Mouse (Mus musculus) intestine, postnatal 0 days (tissue): ENCODE measurements around the gene Ndnf. TPM values are rescaled to one million over a fixed set of nuclear protein-coding genes. Genes with fewer than 3 reads are reported as not detected.

Experiments used
- ATAC-seq: fragments of 200-750 bp; cut with Nextera tagmentation; 2 replicates; pipeline ENCODE4 v1.8.0; 2017; ENCODE audit warnings: mild to moderate bottlenecking, moderate TSS enrichment, moderate library complexity
- H3K27ac ChIP-seq: fragments of 300-500 bp; sonication (generic); 2 replicates; pipeline ENCODE4 v1.5.1; 2014; ENCODE audit warnings: mild to moderate bottlenecking, low read depth, low read length, moderate library complexity
- H3K27me3 ChIP-seq: fragments of 300-500 bp; sonication (generic); replicated peaks from 2 replicates; pipeline ENCODE4 v1.6.1; 2014; ENCODE audit warnings: low read length, mixed read lengths; ENCODE audit not compliant: control insufficient read depth, insufficient read depth
- H3K36me3 ChIP-seq: fragments of 300-500 bp; sonication (generic); 2 replicates; pipeline ENCODE4 v1.6.1; 2014; ENCODE audit warnings: mild to moderate bottlenecking, moderate library complexity; ENCODE audit not compliant: control insufficient read depth, insufficient read depth
- H3K4me1 ChIP-seq: fragments of 300-500 bp; sonication (generic); replicated peaks from 2 replicates; pipeline ENCODE4 v1.6.1; 2014; ENCODE audit warnings: antibody characterized with exemption, low read length, mixed read lengths; ENCODE audit not compliant: control insufficient read depth, insufficient read depth
- H3K4me2 ChIP-seq: fragments of 300-500 bp; sonication (generic); replicated peaks from 2 replicates; pipeline ENCODE4 v1.6.1; 2014; ENCODE audit warnings: low read depth, mild to moderate bottlenecking, moderate library complexity
- H3K4me3 ChIP-seq: fragments of 300-500 bp; sonication (generic); 2 replicates; pipeline ENCODE4 v1.5.1; 2014; ENCODE audit warnings: low read depth, low read length
- H3K9ac ChIP-seq: fragments of 300-500 bp; sonication (generic); 2 replicates; pipeline ENCODE4 v1.6.1; 2014; ENCODE audit warnings: mild to moderate bottlenecking, low read depth, low read length
- H3K9me3 ChIP-seq: fragments of 300-500 bp; sonication (generic); 2 replicates; pipeline ENCODE4 v1.6.1; 2016; ENCODE audit warnings: mixed run types; ENCODE audit not compliant: control insufficient read depth
- CTCF ChIP-seq: sonication (generic); IDR thresholded peaks from 2 replicates; pipeline ENCODE4 v1.5.1; 2016; ENCODE audit warnings: low read depth, mild to moderate bottlenecking, control low read depth, antibody characterized with exemption, moderate library complexity
- WGBS: fragments of 180-500 bp; shearing (Covaris S2); extraction: QIAGEN DNeasy Blood & Tissue Kit; methylation state at CpG from one replicate; pipeline ENCODE4 v1.1.7; 2014; 5-methylcytosine and 5-hydroxymethylcytosine counted together
- polyA plus RNA-seq: library from polyadenylated mRNA; unstranded; fragments of >200 nt; fragmentation: Nextera tagmentation; extraction: Ambion mirVana; gene quantifications from 2 replicates; pipeline ENCODE4 v1.2.1, GENCODE M21; 2015

Gene Ndnf
- polyA plus RNA-seq, 1 experiment from 2014 or later, result 0.51 TPM

DNA sequence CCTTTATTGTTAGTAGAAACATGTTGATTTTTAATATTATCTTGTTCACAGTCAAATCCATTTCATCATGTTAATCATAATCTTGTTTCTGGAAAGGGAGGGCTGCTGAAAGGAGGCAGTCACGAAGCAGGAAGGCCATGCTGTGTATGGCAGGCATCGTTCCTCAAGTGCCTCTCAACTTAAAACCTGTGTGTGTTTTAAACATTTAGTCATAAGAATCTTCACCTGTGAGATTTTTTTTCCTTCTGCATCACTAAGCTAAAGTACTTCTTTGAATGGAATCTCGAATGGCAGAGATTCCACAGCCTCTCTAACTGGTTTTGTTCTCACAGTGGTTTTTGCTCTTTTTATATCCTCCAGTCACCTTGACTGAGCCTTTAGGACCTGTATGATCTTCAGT, 25.0 kb upstream of the Ndnf start:
- Histone ChIP-seq H3K9me3 (no peaks in the 10 kb centered on the region), H3K27me3 (no peaks in the 10 kb centered on the region), H3K9ac (no peak overlapping the region), H3K4me2 (no peak overlapping the region), H3K4me1 (no peaks in the 10 kb centered on the region), H3K36me3 (no peaks in the 10 kb centered on the region), H3K4me3 (no peak overlapping the region), H3K27ac (no peak overlapping the region)
- 78% methylated on average over 3 of the region's 3 CpGs for WGBS
- ATAC-seq, result no peak
- TF ChIP-seq CTCF, result no peak

DNA sequence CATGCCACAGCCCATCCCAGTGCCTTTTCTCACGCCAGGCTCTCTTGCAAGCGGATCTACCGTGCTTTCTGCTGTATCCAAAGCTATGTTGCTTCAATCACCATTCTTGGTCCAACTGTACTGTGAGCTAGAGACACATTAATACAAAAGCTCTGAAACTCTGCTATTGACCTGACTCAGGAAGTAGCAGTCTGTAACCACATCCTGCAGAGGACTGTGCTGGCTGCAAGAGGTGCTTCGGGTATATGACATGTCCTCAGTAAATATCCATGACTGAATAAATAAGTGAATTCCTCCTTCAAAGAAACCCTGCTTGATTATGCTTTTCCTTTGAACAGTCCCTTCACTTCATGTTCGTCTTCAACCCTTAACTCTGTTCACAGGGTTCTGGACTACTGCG, 23.7 kb upstream of the Ndnf start:
- Histone ChIP-seq H3K4me2 (no peak overlapping the region), H3K36me3 (no peaks in the 10 kb centered on the region), H3K4me3 (no peak overlapping the region), H3K4me1 (no peaks in the 10 kb centered on the region), H3K27me3 (no peaks in the 10 kb centered on the region), H3K9me3 (no peaks in the 10 kb centered on the region), H3K9ac (no peak overlapping the region), H3K27ac (no peak overlapping the region)
- ATAC-seq, result no peak
- 71% methylated on average over 6 of the region's 6 CpGs for WGBS
- TF ChIP-seq CTCF, result no peak

DNA sequence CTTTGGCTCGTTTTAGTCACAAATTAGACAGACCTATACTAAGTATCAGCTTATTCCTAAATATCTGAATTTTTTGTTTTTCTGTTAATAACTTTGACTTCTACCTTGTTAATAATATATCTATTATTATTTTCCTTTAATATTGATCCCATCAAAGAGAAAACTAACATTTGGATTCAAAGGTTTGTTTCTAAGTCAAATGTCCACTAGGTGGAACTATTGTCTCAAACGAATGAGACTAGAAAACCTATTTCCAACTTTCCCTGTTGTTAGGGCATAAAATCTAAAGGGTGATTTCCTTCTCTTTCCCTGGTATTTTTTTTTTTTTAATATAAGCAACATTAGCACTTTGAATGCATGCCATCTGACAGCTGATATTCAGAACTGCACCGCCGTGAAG, 20.0 kb upstream of the Ndnf start:
- no peak for ATAC-seq
- no peaks in the 10 kb centered on the region for H3K36me3 ChIP-seq
- no peak overlapping the region for H3K9ac ChIP-seq
- H3K27me3 ChIP-seq, result no peaks in the 10 kb centered on the region
- H3K4me3 ChIP-seq, result no peak overlapping the region
- no peak overlapping the region for H3K27ac ChIP-seq
- TF ChIP-seq CTCF, result peak; percentile 71
- no peak overlapping the region for H3K4me2 ChIP-seq
- no peaks in the 10 kb centered on the region for H3K4me1 ChIP-seq
- WGBS, result 36% methylated on average over 4 of the region's 4 CpGs
- no peaks in the 10 kb centered on the region for H3K9me3 ChIP-seq

DNA sequence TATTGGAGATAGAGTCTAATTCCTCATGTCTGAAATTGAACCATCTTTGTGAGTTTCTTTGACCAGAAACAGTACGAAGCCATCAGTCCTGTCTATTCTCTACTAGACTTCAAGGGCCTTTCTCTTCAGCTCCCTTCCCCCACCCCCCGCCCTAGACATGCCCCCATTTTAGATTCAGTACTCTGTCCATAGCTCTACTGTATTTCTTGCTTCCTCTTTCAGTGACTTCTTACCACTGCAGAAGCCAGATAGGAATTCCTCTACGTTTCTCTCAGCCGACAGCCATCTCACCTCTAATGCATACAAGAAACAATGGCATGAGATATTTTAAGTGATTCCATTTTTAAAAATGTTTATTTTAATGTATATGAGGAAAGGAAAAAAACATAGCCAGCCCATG, 10.1 kb upstream of the Ndnf start:
- 69% methylated on average over 4 of the region's 4 CpGs for WGBS
- no peak overlapping the region for H3K4me3 ChIP-seq
- H3K4me1 ChIP-seq, result no peaks in the 10 kb centered on the region
- no peak overlapping the region for H3K27ac ChIP-seq
- no peak overlapping the region for H3K4me2 ChIP-seq
- ATAC-seq, result no peak
- H3K36me3 ChIP-seq, result no peaks in the 10 kb centered on the region
- no peak overlapping the region for H3K9ac ChIP-seq
- H3K27me3 ChIP-seq, result no peaks in the 10 kb centered on the region
- H3K9me3 ChIP-seq, result no peaks in the 10 kb centered on the region
- TF ChIP-seq CTCF, result no peak

- Histone ChIP-seq H3K27me3 (no peaks in the 10 kb centered on the region), H3K36me3 (no peaks in the 10 kb centered on the region), H3K27ac (no peak overlapping the region), H3K4me1 (no peaks in the 10 kb centered on the region), H3K4me3 (no peak overlapping the region), H3K4me2 (no peak overlapping the region), H3K9ac (no peak overlapping the region), H3K9me3 (no peaks in the 10 kb centered on the region)
- WGBS, result 74% methylated on average over 2 of the region's 2 CpGs
- ATAC-seq, result no peak
- TF ChIP-seq CTCF, result no peak
Measured at GRCm38 (mm10) chr6:65662050-65662449, 9.3 kb upstream of the Ndnf start.

GRCm38 (mm10) chr6:65663990-65664389, 7.4 kb upstream of the Ndnf start:
- no peaks in the 10 kb centered on the region for H3K27me3 ChIP-seq
- H3K9ac ChIP-seq, result no peak overlapping the region
- H3K4me1 ChIP-seq, result no peaks in the 10 kb centered on the region
- H3K27ac ChIP-seq, result no peak overlapping the region
- no peak overlapping the region for H3K4me3 ChIP-seq
- no peaks in the 10 kb centered on the region for H3K9me3 ChIP-seq
- no peak for ATAC-seq
- H3K36me3 ChIP-seq, result no peaks in the 10 kb centered on the region
- no peak overlapping the region for H3K4me2 ChIP-seq
- TF ChIP-seq CTCF, result no peak
- 58% methylated on average over 6 of the region's 6 CpGs for WGBS

GRCm38 (mm10) chr6:65666295-65666694, 5.1 kb upstream of the Ndnf start:
- no peak overlapping the region for H3K4me2 ChIP-seq
- no peaks in the 10 kb centered on the region for H3K9me3 ChIP-seq
- ATAC-seq, result no peak
- H3K36me3 ChIP-seq, result no peaks in the 10 kb centered on the region
- no peak overlapping the region for H3K9ac ChIP-seq
- peaks cover 4% of the 10 kb centered on the region; the same call in 1 of the 2 replicates for H3K27me3 ChIP-seq
- H3K4me3 ChIP-seq, result no peak overlapping the region
- 91% methylated on average over 3 of the region's 3 CpGs for WGBS
- no peak overlapping the region for H3K27ac ChIP-seq
- TF ChIP-seq CTCF, result no peak
- H3K4me1 ChIP-seq, result no peaks in the 10 kb centered on the region
